Mouse (Mus musculus): ENCODE results near the gene Dip2a. TPM values are rescaled to one million over a fixed set of nuclear protein-coding genes. Genes with fewer than 3 reads are reported as not detected.

Gene Dip2a
- total RNA-seq, 1 experiment = 9.0 TPM

DNA sequence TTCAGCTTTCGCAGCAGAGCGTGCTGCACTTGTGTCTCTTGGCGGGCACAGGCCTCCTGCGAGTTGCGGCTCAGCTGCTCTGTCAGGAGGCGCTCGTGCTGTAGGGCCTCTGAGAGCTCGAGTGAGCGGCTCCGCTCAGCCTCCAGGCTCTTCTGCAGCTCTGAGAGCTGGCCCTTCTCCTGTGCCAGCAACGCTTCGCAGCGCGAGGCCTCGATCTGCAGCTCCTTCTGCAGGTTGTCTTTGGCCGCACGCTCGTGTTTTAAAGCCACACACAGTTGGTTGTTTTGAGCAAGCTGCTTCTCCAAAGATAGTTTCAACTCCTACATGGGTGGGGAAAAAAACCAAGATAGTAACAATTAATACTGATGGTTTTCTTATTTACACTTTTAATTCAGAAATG, 29.9 kb upstream of the Dip2a start:
- TF ChIP-seq ZC3H11A (IDR thresholded peaks at IDR 0.05; ENCODE audit: borderline replicate concordance, low read depth, low read length) (no peak), CHD2 (IDR thresholded peaks at IDR 0.05; ENCODE audit: low read depth, low read length) (no peak), ZNF384 (IDR thresholded peaks at IDR 0.05; ENCODE audit: low read depth, low read length) (no peak), HCFC1 (IDR thresholded peaks at IDR 0.05; ENCODE audit: borderline replicate concordance, insufficient read depth, low read length) (no peak)
- H3K4me1 ChIP-seq (ENCODE audit: control insufficient read depth in 2 of 2, insufficient read depth in 2 of 2, low read length in 2 of 2, poor library complexity in 1 of 2) = no peaks in the 10 kb centered on the region
- H3K9me3 ChIP-seq (ENCODE audit: control insufficient read depth, insufficient read depth, low read depth, low read length) = no peaks in the 10 kb centered on the region
- H3K27ac ChIP-seq (ENCODE audit: insufficient read depth, low read depth, low read length, poor library complexity, severe bottlenecking) = no peak overlapping the region
- H3K36me3 ChIP-seq (ENCODE audit: control insufficient read depth, insufficient read depth, low read length, poor library complexity, severe bottlenecking) = peaks cover 44% of the 10 kb centered on the region
- in situ Hi-C loops (cut with MboI; ENCODE audit: low sequenced_read_pairs in 2 of 2, unreplicated experiment in 2 of 2) = no loop called here
- peak overlapping the region in 1 of 2 experiments; percentile 49; a peak in 3 of 4 replicates for H3K4me3 ChIP-seq (ENCODE audit: insufficient read depth in 1 of 2, low read depth in 1 of 2, low read length in 2 of 2, poor library complexity in 1 of 2, severe bottlenecking in 1 of 2)
- DNase-seq (ENCODE audit: low read depth, low spot score) = no peak
- H3K9ac ChIP-seq (ENCODE audit: insufficient read depth, low read depth, low read length, poor library complexity, severe bottlenecking) = peak overlapping the region; percentile 3; the same call in 1 of the 2 replicates

DNA sequence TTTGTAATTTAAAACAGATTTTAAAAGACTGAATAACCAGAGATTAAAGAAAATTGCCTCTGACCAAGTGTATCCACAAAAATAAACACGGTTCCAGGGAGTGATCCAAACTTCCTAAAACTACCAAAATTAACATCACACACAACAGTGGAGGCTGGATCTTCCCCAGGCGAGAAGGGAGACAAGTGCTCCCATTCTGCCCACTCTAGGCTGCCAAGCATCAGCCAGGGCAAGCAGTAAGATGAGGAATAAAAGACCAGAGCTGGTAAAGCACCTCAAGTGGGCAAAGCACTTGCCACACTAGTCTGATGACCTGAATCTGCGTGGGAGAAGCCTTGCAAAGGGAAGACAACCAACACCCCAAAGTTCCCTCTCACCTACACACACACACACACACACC, 26.6 kb upstream of the Dip2a start:
- Histone ChIP-seq H3K27ac (ENCODE audit: insufficient read depth, low read depth, low read length, poor library complexity, severe bottlenecking) (no peak overlapping the region), H3K36me3 (ENCODE audit: control insufficient read depth, insufficient read depth, low read length, poor library complexity, severe bottlenecking) (peaks cover 54% of the 10 kb centered on the region), H3K9ac (ENCODE audit: insufficient read depth, low read depth, low read length, poor library complexity, severe bottlenecking) (no peak overlapping the region), H3K4me3 (ENCODE audit: insufficient read depth in 1 of 2, low read depth in 1 of 2, low read length in 2 of 2, poor library complexity in 1 of 2, severe bottlenecking in 1 of 2) (no peak overlapping the region), H3K9me3 (ENCODE audit: control insufficient read depth, insufficient read depth, low read depth, low read length) (no peaks in the 10 kb centered on the region), H3K4me1 (ENCODE audit: control insufficient read depth in 2 of 2, insufficient read depth in 2 of 2, low read length in 2 of 2, poor library complexity in 1 of 2) (no peaks in the 10 kb centered on the region)
- TF ChIP-seq MAFK (IDR thresholded peaks at IDR 0.05; ENCODE audit: insufficient read depth, low read depth, low read length) (no peak), HCFC1 (IDR thresholded peaks at IDR 0.05; ENCODE audit: borderline replicate concordance, insufficient read depth, low read length) (no peak), CHD2 (IDR thresholded peaks at IDR 0.05; ENCODE audit: low read depth, low read length) (no peak), ZC3H11A (IDR thresholded peaks at IDR 0.05; ENCODE audit: borderline replicate concordance, low read depth, low read length) (no peak), ZNF384 (IDR thresholded peaks at IDR 0.05; ENCODE audit: low read depth, low read length) (no peak)
- in situ Hi-C loops (cut with MboI; ENCODE audit: low sequenced_read_pairs in 2 of 2, unreplicated experiment in 2 of 2) = no loop called here
- DNase-seq (ENCODE audit: low read depth, low spot score) = no peak

DNA sequence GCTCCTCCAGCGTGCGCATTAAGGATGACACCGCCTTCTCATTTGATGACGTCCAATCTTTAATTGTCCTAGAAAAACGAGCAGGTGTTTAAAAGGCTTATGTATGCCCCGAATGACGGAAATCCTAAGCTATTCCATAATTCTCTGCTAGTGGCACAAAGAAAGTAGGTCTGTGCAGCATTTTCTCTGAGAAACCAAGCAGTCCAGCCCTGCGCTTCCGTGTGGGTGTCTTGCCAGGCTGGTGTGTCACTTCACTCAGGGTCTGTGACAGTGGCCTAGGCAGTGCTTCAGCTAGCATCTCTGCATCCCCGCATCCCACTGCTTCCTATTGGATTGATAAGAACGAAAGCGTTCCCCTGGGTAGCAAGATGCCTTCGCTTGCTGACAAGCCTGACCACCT, 23.7 kb upstream of the Dip2a start:
- DNase-seq (ENCODE audit: low read depth, low spot score) = no peak
- Histone ChIP-seq H3K27ac (ENCODE audit: insufficient read depth, low read depth, low read length, poor library complexity, severe bottlenecking) (no peak overlapping the region), H3K36me3 (ENCODE audit: control insufficient read depth, insufficient read depth, low read length, poor library complexity, severe bottlenecking) (peaks cover 51% of the 10 kb centered on the region), H3K4me3 (ENCODE audit: insufficient read depth in 1 of 2, low read depth in 1 of 2, low read length in 2 of 2, poor library complexity in 1 of 2, severe bottlenecking in 1 of 2) (no peak overlapping the region), H3K9ac (ENCODE audit: insufficient read depth, low read depth, low read length, poor library complexity, severe bottlenecking) (no peak overlapping the region), H3K9me3 (ENCODE audit: control insufficient read depth, insufficient read depth, low read depth, low read length) (no peaks in the 10 kb centered on the region), H3K4me1 (ENCODE audit: control insufficient read depth in 2 of 2, insufficient read depth in 2 of 2, low read length in 2 of 2, poor library complexity in 1 of 2) (no peaks in the 10 kb centered on the region)
- in situ Hi-C loops (cut with MboI; ENCODE audit: low sequenced_read_pairs in 2 of 2, unreplicated experiment in 2 of 2) = no loop called here
- TF ChIP-seq HCFC1 (IDR thresholded peaks at IDR 0.05; ENCODE audit: borderline replicate concordance, insufficient read depth, low read length) = no peak

DNA sequence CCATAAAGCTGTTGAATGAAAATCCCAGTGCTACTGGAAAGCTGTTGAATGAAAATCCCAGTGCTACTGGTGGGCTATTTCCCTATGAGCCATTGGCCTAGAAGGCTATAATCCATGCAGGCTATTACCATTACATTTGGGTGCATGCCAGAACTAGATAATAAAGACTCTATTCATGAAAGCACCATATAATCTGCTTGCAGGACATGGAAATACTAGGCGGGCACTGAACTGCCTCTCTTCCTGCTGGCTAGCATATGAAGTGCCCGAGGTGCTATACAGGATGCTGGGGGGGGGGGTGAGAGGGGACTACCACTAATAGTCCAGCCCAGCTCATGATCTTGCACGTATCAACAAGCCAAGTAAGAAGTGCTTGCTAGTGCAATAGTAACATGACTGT, 18.1 kb upstream of the Dip2a start:
- Histone ChIP-seq H3K9me3 (ENCODE audit: control insufficient read depth, insufficient read depth, low read depth, low read length) (no peaks in the 10 kb centered on the region), H3K27ac (ENCODE audit: insufficient read depth, low read depth, low read length, poor library complexity, severe bottlenecking) (no peak overlapping the region), H3K4me3 (ENCODE audit: insufficient read depth in 1 of 2, low read depth in 1 of 2, low read length in 2 of 2, poor library complexity in 1 of 2, severe bottlenecking in 1 of 2) (no peak overlapping the region), H3K4me1 (ENCODE audit: control insufficient read depth in 2 of 2, insufficient read depth in 2 of 2, low read length in 2 of 2, poor library complexity in 1 of 2) (no peaks in the 10 kb centered on the region), H3K9ac (ENCODE audit: insufficient read depth, low read depth, low read length, poor library complexity, severe bottlenecking) (no peak overlapping the region), H3K36me3 (ENCODE audit: control insufficient read depth, insufficient read depth, low read length, poor library complexity, severe bottlenecking) (peaks cover 26% of the 10 kb centered on the region)
- no peak for DNase-seq (ENCODE audit: low read depth, low spot score)
- in situ Hi-C loops (cut with MboI; ENCODE audit: low sequenced_read_pairs in 2 of 2, unreplicated experiment in 2 of 2) = no loop called here
- TF ChIP-seq CHD2 (IDR thresholded peaks at IDR 0.05; ENCODE audit: low read depth, low read length) (no peak), HCFC1 (IDR thresholded peaks at IDR 0.05; ENCODE audit: borderline replicate concordance, insufficient read depth, low read length) (no peak), MAFK (IDR thresholded peaks at IDR 0.05; ENCODE audit: insufficient read depth, low read depth, low read length) (no peak), ZNF384 (IDR thresholded peaks at IDR 0.05; ENCODE audit: low read depth, low read length) (no peak), ZC3H11A (IDR thresholded peaks at IDR 0.05; ENCODE audit: borderline replicate concordance, low read depth, low read length) (no peak)

DNA sequence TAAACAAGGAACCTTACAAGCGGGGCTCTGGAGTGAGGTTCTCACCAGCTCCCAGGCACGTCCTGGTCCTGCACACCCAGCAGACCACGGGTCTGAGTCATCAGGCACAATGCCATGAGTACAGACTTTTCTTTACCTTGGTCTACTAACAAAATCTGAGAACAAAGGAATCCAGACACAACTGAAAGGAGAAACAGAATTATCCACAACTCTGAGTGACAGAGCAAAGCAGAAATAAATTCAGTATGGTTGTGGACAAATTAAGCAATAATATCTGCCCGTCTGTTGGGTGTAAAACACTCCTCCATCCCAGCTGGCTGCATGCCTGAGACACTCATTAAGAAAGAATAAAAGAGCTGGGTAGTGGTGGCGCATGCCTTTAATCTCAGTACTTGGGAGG, 13.4 kb upstream of the Dip2a start:
- no peak for TF ChIP-seq CHD2 (IDR thresholded peaks at IDR 0.05; ENCODE audit: low read depth, low read length)
- TF ChIP-seq ZC3H11A (IDR thresholded peaks at IDR 0.05; ENCODE audit: borderline replicate concordance, low read depth, low read length) = no peak
- TF ChIP-seq HCFC1 (IDR thresholded peaks at IDR 0.05; ENCODE audit: borderline replicate concordance, insufficient read depth, low read length) = no peak
- TF ChIP-seq ZNF384 (IDR thresholded peaks at IDR 0.05; ENCODE audit: low read depth, low read length) = no peak
- no peak for TF ChIP-seq MAFK (IDR thresholded peaks at IDR 0.05; ENCODE audit: insufficient read depth, low read depth, low read length)
- in situ Hi-C loops (cut with MboI; ENCODE audit: low sequenced_read_pairs in 2 of 2, unreplicated experiment in 2 of 2) = no loop called here
- H3K36me3 ChIP-seq (ENCODE audit: control insufficient read depth, insufficient read depth, low read length, poor library complexity, severe bottlenecking) = peaks cover 39% of the 10 kb centered on the region

More for the DNA sequence above, 13.4 kb upstream of the Dip2a start:
- Histone ChIP-seq H3K9ac (ENCODE audit: insufficient read depth, low read depth, low read length, poor library complexity, severe bottlenecking) (no peak overlapping the region), H3K4me1 (ENCODE audit: control insufficient read depth in 2 of 2, insufficient read depth in 2 of 2, low read length in 2 of 2, poor library complexity in 1 of 2) (no peaks in the 10 kb centered on the region), H3K4me3 (ENCODE audit: insufficient read depth in 1 of 2, low read depth in 1 of 2, low read length in 2 of 2, poor library complexity in 1 of 2, severe bottlenecking in 1 of 2) (no peak overlapping the region), H3K27ac (ENCODE audit: insufficient read depth, low read depth, low read length, poor library complexity, severe bottlenecking) (no peak overlapping the region), H3K9me3 (ENCODE audit: control insufficient read depth, insufficient read depth, low read depth, low read length) (no peaks in the 10 kb centered on the region)
- no peak for DNase-seq (ENCODE audit: low read depth, low spot score)

Data from ES-E14 (cell line).